Mouse (Mus musculus): Measurements from ENCODE around the gene Zfp637.
A peak's percentile ranks its signal among the peaks of the same experiment; 100 is the strongest.
"Not testable (repeated sequence)": the region's sequence is repeated elsewhere in the genome, so short reads cannot be mapped to it uniquely, and the experiment has no call there.

The Zfp637 gene

GRCm38 (mm10) chr6:117863751-117864150 lies 22.8 kb downstream of the Zfp637 start:
- no peak for DNase-seq (ENCODE audit: low spot score)

- no peak for DNase-seq (ENCODE audit: low spot score)
Observed at GRCm38 (mm10) chr6:117868187-117868586, 27.2 kb downstream of the Zfp637 start.

GRCm38 (mm10) chr6:117871034-117871433 lies 30.1 kb downstream of the Zfp637 start:
- no peak for DNase-seq (ENCODE audit: low spot score)

GRCm38 (mm10) chr6:117873450-117873849 lies 32.5 kb downstream of the Zfp637 start:
- DNase-seq (ENCODE audit: low spot score): not testable (repeated sequence)

DNA sequence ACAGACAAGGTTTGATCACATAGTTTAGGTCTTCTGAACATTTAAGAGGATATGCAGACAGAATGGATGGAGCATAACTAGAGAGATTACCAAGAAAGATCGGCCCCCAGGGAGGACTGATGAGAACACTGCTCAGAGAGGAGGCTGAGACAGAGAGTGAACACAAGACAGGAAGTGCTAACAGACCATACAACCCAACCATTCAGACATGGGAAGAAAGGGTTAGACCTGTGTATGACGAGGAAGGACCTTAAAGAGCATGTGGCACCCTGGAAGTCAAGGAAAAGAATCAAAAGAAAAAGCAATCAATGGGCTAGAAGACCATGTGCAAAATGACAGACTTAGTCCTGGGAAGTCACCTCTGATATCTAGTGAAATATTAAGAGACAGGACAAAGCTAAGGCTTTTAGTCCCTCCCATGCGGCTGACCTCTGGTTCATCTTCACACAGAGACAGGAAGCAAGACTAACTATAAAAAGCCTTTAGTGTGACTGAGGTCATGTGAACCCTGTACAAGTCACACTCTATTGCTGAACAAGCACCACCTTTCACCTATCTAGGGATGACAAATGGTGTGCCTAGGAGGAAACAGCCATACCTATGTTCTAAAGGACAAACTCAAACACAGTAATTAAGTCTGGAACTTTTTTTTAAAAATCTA lies 33.8 kb downstream of the Zfp637 start:
- DNase-seq (ENCODE audit: low spot score): no peak

DNA sequence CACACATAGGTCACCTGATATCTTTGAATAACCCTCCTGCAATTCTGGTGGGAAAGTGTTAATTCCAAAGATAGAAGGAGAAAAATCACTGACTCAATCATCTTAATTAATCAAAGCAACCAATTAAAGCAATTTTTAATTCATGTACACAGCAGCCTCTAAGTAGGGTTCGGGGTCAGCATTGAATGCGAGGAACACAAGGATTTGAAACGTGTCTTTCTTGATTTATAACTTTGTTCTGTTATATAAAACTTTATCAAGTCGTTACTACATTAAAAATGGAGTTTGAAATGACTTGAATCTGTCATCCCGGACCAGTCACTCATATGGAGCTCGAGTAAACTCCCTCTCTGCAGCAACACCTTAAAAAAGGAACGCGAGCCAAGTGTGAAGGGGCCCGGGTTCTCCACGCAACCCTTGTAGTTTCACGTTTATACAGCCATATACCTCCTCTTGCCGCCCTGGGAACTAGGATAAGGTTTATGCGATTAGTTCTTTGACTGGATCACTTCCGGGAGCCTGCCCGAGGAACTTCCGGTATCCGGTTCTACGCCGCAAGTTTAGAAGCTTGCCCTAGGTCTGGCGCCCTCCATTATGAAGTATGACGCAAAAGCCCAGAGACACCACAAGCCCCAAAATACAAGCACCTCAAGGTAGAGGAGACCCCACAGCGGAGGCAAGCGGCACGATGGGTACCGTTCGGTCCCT lies 37.9 kb downstream of the Zfp637 start:
- peak; percentile 93 for DNase-seq (ENCODE audit: low spot score)

GRCm38 (mm10) chr6:117879408-117880115 lies 38.6 kb downstream of the Zfp637 start:
- DNase-seq (ENCODE audit: low spot score): peak; percentile 99

DNA sequence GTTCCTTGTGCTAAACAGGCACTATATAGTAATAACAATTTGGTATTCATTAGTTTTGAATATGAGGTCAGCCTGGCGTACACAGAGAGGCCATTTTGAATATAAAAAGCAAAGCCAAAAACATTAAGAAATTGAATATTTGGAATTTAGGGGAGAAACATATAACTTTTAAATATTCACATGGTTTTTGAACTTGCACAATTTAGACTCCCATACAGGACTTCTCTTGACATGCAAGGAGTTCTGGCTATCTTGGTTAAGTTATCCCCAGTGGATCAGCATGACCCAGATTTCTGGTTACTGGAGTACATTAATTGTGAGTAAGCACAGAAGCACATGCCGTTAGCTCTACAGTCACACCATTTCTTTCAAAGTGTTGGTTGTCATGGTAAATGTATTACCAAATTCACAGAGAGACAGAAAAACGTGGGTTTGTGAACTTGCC lies 39.4 kb downstream of the Zfp637 start:
- no peak for DNase-seq (ENCODE audit: low spot score)

DNA sequence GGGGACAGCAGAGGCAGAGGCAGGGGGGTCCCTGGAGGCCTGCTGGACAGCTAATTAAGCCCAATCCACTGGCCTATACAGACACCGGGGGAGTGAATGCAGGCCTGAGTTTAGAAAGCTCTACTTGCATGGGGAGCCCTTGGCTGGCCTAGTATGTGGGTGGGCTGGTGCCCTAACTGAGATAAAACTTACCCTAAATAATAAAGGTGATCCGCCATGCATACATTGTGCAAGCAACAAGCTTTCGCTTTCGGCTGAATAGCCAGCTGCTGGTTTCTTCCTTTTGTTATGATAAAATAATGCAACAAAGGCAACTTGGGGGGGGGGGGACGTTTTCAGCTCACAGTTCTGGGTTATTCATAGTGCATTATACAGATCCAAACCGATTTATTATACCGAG lies 40.2 kb downstream of the Zfp637 start:
- DNase-seq (ENCODE audit: low spot score): no peak

- peak; percentile 81 for DNase-seq (ENCODE audit: low spot score)
Observed at GRCm38 (mm10) chr6:117881997-117882396, 41.0 kb downstream of the Zfp637 start.

- DNase-seq (ENCODE audit: low spot score): no peak
Observed at GRCm38 (mm10) chr6:117885943-117886342, 45.0 kb downstream of the Zfp637 start.

DNA sequence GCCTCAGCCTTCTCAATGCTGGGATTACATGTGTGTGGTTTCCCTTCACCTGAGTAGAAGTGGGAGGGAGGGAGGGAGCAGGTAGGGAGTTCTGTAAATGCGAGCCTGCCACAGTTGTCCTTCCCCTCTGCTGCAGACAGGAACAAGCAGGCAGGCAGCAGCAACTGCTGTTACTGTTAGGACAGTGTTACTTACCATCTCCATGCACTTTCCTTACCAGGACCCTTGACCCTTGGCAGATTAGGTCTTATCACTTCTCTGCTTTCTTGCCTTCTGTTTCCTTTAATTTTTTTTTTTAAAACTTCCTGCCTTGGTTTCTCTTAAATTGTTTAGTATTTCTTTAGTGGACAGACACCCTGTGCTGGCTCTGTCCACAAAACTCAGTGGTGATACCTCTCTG lies 47.1 kb downstream of the Zfp637 start:
- DNase-seq (ENCODE audit: low spot score): no peak

DNA sequence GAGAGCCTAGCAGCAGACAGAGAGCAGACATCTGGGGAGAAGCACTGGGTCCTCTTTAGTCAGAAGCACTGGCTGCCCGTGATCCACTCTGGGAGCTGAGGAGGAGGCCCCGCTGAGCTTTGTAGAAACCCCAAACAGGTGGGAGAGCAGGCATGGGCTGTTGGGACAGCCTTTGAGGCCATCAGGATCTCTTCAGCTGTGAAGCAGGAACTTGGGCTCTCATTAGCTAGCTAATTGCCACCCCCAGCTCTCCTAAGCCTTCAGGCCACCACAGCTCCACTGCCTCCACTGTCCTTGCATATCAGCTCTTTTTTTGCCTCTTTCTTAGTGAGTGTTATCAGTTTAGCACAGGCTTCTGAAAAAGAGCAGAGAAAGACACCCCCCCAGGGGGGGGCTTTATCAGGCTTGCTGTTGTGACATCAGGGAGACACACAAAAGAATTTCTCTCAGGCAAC lies 47.7 kb downstream of the Zfp637 start:
- no peak for DNase-seq (ENCODE audit: low spot score)

DNA sequence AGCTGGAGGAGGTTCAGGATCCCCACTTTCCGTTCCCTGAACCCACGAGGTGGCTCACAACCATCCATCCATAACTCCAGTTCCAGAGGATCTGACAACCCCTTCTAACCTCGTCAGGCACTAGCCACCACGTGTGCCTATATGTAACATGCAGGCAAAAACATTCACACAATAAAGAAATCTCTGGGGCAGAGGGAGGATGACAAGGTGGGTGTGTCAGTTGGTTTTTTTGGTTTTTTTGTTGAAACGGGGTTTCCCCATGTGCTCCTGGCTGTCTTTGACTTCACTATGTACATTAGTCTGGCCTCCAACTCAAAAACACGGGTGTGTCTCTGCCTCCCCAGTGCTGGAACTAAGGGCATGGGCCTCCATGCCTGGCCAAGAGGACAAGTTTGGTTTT lies 49.3 kb downstream of the Zfp637 start:
- DNase-seq (ENCODE audit: low spot score): peak; percentile 83

DNA sequence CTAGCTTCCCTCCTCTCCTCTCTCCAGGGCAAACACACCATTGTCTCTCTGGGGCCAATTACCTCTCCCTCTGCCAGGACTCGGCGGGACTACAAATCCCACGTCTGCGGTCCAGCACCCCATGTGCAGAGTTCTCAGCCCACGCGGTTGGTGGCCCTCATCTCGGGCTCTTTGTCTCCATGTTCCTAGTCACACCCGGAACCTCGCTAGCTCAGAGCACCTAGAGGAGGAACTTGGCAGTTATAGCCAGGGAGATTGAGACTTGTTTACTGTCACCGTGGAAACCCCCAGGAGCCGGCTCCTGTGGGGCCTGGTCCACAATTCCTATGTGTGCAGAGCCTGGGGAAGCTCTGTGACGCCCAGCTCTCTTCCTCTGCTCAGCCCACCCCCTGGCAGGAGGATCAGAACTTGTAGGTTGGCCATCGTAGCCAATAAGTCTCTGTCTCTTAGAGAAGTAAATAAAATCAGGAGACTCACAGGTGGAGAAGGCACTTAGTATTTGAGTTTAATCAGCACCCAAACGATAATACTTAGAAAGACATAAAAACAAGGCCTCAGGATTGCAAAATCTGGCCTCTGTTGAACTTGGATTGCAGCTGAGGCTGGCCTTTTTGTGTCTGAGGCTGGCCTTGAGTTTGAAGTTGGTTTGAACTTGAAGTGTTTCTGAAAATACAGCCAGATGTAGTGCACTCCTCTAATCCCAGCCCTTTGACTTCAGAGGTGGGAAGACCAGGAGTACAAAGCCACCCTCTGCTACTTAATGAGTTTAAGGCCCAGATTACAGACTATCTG lies 50.6 kb downstream of the Zfp637 start:
- peak; percentile 66 for DNase-seq (ENCODE audit: low spot score)

GRCm38 (mm10) chr6:117892386-117892785 lies 51.4 kb downstream of the Zfp637 start:
- DNase-seq (ENCODE audit: low spot score): no peak

DNA sequence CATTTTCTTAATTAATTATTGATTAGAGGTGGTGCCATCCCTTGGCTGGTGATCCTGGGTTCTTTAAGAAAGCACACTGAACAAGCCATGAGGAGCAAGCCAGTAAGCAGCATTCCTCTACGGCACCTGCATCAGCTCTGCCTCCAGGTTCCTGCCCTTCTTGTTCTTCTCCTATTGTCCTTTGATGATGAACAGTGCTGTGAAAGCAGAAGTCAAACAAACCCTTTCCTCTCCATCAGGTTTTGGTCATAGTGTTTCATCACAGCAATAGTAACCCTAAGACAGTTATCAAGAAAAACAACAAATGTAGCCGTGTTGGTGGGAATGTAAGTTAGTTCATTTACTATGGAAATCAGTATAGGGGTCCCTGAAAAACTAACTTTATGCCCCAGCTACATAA lies 52.5 kb downstream of the Zfp637 start:
- DNase-seq (ENCODE audit: low spot score): no peak

All from T-cell, adult 2 months (primary cell).